Mouse (Mus musculus) erythroblast, embryonic 14.5 days (primary cell): ENCODE data around the gene Cela3b. TPM values are rescaled to one million over a fixed set of nuclear protein-coding genes. Genes with fewer than 3 reads are reported as not detected.

Experiments used
- H3K27me3 ChIP-seq: 2 replicates; pipeline ENCODE4 v1.6.1; 2012; ENCODE audit warnings: inconsistent platforms; ENCODE audit not compliant: control insufficient read depth
- H3K36me3 ChIP-seq: 2 replicates; pipeline ENCODE4 v1.6.1; 2012; ENCODE audit warnings: mild to moderate bottlenecking, inconsistent platforms; ENCODE audit not compliant: control insufficient read depth
- H3K4me1 ChIP-seq: 2 replicates; pipeline ENCODE4 v1.6.1; 2012; ENCODE audit warnings: inconsistent platforms; ENCODE audit not compliant: control insufficient read depth
- H3K4me3 ChIP-seq: replicated peaks from 2 replicates; pipeline ENCODE3; 2012; ENCODE audit warnings: moderate library complexity, mild to moderate bottlenecking, inconsistent platforms
- H3K9me3 ChIP-seq: 2 replicates; pipeline ENCODE4 v1.6.1; 2012; ENCODE audit warnings: low read length, inconsistent platforms, mixed read lengths; ENCODE audit not compliant: control insufficient read depth
- GATA1 ChIP-seq: IDR thresholded peaks from 2 replicates; pipeline ENCODE4 v1.6.1; 2012; ENCODE audit warnings: low read length, inconsistent platforms, mixed read lengths
- TAL1 ChIP-seq: IDR thresholded peaks from 3 replicates; pipeline ENCODE4 v1.6.1; 2012; ENCODE audit warnings: low read length, inconsistent platforms, mixed read lengths
- polyA plus RNA-seq: library from polyadenylated mRNA; stranded (reverse); fragments of >175 nt; gene quantifications from 2 replicates; pipeline ENCODE4 v1.2.3, GENCODE M21; 2012

Cela3b gene
- polyA plus RNA-seq, 1 experiment, result not detected

- Histone ChIP-seq H3K27me3 (no peaks in the 10 kb centered on the region), H3K4me1 (peaks cover 16% of the 10 kb centered on the region), H3K36me3 (no peaks in the 10 kb centered on the region), H3K4me3 (no peak overlapping the region), H3K9me3 (no peaks in the 10 kb centered on the region; the same call in 1 of the 2 replicates)
- TF ChIP-seq TAL1 (no peak), GATA1 (no peak)
Measured at GRCm38 (mm10) chr4:137396641-137397525, 33.5 kb downstream of the Cela3b start.

- H3K27me3 ChIP-seq, result no peaks in the 10 kb centered on the region
- peaks cover 31% of the 10 kb centered on the region for H3K4me1 ChIP-seq
- TF ChIP-seq TAL1, result no peak
- no peak overlapping the region for H3K4me3 ChIP-seq
- no peaks in the 10 kb centered on the region; the same call in 1 of the 2 replicates for H3K36me3 ChIP-seq
- no peaks in the 10 kb centered on the region; the same call in 1 of the 2 replicates for H3K9me3 ChIP-seq
Measured at GRCm38 (mm10) chr4:137393378-137394135, 36.8 kb downstream of the Cela3b start.

- Histone ChIP-seq H3K4me1 (peaks cover 33% of the 10 kb centered on the region), H3K9me3 (no peaks in the 10 kb centered on the region; the same call in 1 of the 2 replicates), H3K36me3 (no peaks in the 10 kb centered on the region; the same call in 1 of the 2 replicates), H3K4me3 (no peak overlapping the region), H3K27me3 (no peaks in the 10 kb centered on the region)
- TF ChIP-seq TAL1, result no peak
- TF ChIP-seq GATA1, result no peak
Measured at GRCm38 (mm10) chr4:137392874-137393273, 37.5 kb downstream of the Cela3b start.

- Histone ChIP-seq H3K36me3 (no peaks in the 10 kb centered on the region; the same call in 1 of the 2 replicates), H3K27me3 (no peaks in the 10 kb centered on the region), H3K9me3 (no peaks in the 10 kb centered on the region; the same call in 1 of the 2 replicates), H3K4me1 (peaks cover 44% of the 10 kb centered on the region), H3K4me3 (no peak overlapping the region)
- TF ChIP-seq GATA1 (no peak), TAL1 (no peak)
Measured at GRCm38 (mm10) chr4:137391287-137391686, 39.1 kb downstream of the Cela3b start.

GRCm38 (mm10) chr4:137390196-137390595 is 40.1 kb downstream of the Cela3b start:
- Histone ChIP-seq H3K27me3 (no peaks in the 10 kb centered on the region), H3K4me1 (peaks cover 44% of the 10 kb centered on the region), H3K9me3 (no peaks in the 10 kb centered on the region), H3K36me3 (no peaks in the 10 kb centered on the region; the same call in 1 of the 2 replicates), H3K4me3 (no peak overlapping the region)
- no peak for TF ChIP-seq GATA1
- TF ChIP-seq TAL1, result no peak

GRCm38 (mm10) chr4:137388983-137389382 is 41.4 kb downstream of the Cela3b start:
- peaks cover 44% of the 10 kb centered on the region for H3K4me1 ChIP-seq
- no peaks in the 10 kb centered on the region for H3K9me3 ChIP-seq
- H3K27me3 ChIP-seq, result no peaks in the 10 kb centered on the region
- peak overlapping the region; percentile 78 for H3K4me3 ChIP-seq
- H3K36me3 ChIP-seq, result no peaks in the 10 kb centered on the region; the same call in 1 of the 2 replicates
- TF ChIP-seq TAL1, result no peak
- TF ChIP-seq GATA1, result no peak

- no peaks in the 10 kb centered on the region for H3K27me3 ChIP-seq
- H3K36me3 ChIP-seq, result no peaks in the 10 kb centered on the region; the same call in 1 of the 2 replicates
- TF ChIP-seq GATA1, result no peak
- no peak for TF ChIP-seq TAL1
- peak overlapping the region; percentile 78 for H3K4me3 ChIP-seq
- peaks cover 39% of the 10 kb centered on the region for H3K4me1 ChIP-seq
- no peaks in the 10 kb centered on the region for H3K9me3 ChIP-seq
Measured at GRCm38 (mm10) chr4:137388059-137388794, 42.1 kb downstream of the Cela3b start.

GRCm38 (mm10) chr4:137387482-137388058 is 42.8 kb downstream of the Cela3b start:
- no peaks in the 10 kb centered on the region for H3K9me3 ChIP-seq
- H3K4me1 ChIP-seq, result peaks cover 33% of the 10 kb centered on the region

More at GRCm38 (mm10) chr4:137387482-137388058, 42.8 kb downstream of the Cela3b start:
- H3K36me3 ChIP-seq, result no peaks in the 10 kb centered on the region; the same call in 1 of the 2 replicates
- peak overlapping the region; percentile 78 for H3K4me3 ChIP-seq
- TF ChIP-seq TAL1, result no peak
- TF ChIP-seq GATA1, result no peak
- H3K27me3 ChIP-seq, result no peaks in the 10 kb centered on the region
